Mouse (Mus musculus): ENCODE measurements around the gene Mypop.

The Mypop gene

DNA sequence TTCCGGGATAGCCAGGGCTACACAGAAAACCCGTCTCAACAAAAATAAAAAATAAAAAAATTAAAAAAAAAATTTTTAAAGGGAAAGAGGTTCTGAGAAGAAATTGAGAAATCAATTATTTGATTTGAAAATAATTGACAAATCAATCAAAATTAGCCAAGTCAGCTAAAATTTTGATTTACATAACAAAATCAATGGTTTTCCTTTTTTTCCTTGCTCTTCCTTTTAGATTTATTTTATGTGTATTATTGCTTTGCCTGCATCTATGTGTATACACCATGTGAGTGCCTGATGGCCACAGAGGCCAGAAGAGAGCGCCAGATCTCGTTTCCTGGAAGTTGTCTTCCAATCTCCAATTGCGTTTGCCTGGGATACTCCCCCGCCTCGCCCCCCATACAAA, 26.9 kb downstream of the Mypop start:
- DNase-seq (ENCODE audit: low spot score in 2 of 2), result no peak

DNA sequence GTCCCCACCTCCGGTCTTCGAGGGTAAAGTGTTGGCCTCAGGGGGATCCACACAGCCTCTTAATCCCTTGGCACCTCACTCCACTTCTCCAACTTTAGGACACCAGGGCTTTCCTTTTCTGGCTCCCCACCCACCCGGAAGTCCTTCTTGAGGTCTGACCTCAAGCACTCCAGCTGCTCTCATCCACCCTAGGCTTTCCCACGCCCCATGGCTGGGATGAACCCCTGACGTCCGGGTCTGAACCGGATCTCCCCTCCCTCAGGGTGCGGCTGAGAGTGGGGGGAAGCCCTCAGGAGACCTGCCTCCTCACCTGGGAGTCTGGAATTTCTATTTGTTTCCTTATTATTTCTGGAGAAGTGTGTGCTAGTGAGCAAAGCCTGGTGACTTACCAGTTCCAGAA, 30.0 kb downstream of the Mypop start:
- DNase-seq (ENCODE audit: low spot score in 2 of 2), result no peak

DNA sequence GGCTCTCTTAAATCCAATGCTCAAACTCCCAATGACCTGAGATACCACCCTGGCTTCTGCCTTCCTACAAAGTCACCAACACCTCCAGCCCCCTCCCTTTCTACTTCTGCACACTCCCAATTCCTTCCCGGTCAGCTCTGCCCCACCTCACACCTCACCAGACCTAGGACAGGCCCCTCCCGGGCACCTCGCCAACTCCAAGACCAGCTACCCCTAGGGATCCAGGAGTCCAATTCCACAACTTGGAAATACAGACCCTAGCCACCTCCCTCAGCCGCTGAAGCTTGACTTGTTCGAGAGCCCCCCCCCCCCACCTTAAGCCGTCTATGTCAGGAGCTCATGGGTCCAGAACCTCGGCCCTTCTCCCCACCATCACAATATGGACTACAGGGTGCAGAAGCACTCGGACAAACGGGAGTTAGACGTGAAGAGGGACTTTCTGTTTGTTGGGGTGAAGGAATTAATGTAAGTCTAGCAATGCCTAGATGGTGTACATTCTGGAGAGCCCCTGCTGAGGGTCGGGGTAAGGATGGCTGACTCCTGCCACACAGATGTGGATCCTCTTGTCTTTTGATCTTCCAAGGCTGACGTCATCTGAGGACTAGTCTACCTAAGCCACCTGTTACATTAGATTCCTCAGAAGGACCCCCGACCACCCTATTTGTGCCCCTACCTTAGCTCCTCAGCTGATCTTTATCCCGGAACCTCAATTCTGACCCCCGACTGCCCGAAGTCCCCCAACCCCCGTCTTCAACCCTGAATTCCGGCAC, 31.3 kb downstream of the Mypop start:
- DNase-seq (ENCODE audit: low spot score in 2 of 2), result no peak

DNA sequence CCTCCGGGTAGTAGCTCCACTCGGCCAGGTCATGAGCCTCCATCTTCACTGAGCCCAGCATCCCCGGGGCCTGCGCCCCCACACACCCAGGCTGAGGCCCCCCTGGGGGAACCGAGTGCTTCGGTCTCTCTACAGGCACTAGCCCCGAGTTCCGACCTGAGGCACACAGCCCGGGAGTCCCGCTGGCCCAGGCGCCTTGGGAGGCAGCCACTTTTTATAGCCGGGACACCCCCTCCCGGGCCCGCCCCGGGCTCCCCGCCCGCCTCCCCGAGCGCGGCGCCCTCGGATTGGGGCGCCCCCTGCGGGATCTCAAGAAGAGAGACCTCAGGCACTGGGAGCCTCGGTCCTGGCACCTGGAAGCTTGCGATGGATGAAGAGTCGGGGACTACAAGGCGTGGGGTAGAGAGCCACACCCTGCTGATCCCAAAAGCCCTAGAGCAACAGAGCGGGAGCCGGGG, 32.3 kb downstream of the Mypop start, which contains the start of gene Foxa3:
Foxa3 (minus strand) TSS at position 182 of the 458 bp plus-strand sequence.
- DNase-seq (ENCODE audit: low spot score in 2 of 2), result peak; percentile 40 to 52

DNA sequence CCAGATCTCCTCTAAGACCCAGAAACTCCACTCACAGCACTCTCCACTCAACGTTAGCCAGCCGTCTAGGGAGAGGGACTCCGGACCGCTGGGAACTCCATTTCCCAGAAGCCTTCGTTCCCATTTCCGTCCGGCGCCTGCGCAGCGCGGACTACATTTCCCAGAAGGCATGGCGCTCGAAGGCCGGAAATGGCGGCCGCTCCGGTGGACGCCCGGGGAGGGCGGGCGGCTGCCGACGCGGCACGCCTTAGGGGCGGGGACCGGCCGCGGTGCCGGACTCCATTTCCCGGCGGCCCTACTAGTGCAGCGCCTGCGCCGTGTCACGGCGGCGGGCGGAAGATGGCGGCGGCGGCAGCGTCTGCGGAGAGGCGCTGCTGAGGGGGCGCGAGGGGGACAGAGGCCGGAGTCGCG, 33.1 kb downstream of the Mypop start, which contains the start of gene Sympk:
Sympk (plus strand) TSS at position 282 of the 411 bp plus-strand sequence.
- DNase-seq (ENCODE audit: low spot score in 2 of 2), result peak; percentile 94 to 95

DNA sequence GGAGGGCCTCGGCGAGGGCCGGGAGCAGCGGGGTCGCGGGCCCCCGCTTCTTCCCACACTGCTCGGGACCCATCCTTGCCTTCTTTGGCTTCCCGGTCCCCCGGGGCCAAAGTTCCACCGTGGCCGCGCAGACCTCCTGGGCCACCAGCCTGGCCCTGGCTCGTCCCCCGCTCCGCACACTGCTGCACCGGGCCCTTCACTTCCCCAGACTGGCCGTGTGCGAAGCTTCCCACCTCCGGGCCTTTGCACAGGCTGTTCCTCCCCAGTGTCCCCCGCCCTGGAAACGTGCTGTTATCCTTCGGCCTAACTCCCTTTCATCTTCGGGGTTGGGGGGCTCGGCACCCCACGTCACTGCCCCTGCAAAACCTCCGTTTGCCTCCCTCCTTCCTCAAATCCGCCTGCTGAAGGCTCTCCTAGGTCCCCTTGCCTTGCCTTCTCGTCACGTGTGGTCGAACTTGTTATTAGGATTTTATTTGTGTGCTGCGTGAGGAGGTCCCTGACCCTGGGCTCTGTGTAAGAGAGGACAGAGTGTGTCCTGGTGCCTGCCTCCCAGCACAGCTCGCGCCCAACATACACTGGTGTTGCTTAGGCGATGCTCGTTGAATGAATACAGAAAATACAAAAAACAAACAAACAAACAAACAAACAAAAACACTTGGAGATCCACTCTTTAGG, 33.7 kb downstream of the Mypop start:
- peak in 1 of 2 experiments; percentile 62 for DNase-seq (ENCODE audit: low spot score in 2 of 2)

DNA sequence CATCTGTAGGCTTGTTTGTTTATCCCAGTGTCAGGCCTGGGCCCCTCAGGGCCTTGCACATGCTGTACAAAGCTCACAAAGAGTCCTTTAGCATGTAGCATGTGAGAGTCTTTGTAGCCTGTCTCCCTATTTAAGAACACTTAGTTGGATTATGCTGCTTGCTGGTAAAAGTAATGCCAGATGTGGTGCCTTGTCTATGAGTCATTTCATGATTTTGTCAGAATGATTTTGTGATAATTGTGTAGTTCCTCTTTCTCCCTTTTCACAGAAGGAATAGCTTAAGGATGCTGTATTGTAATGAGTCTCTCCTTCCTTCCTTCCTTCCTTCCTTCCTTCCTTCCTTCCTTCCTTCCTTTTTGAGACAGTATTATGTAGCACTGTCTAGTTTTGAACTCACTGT, 37.0 kb downstream of the Mypop start:
- DNase-seq (ENCODE audit: low spot score in 2 of 2), result no peak

DNA sequence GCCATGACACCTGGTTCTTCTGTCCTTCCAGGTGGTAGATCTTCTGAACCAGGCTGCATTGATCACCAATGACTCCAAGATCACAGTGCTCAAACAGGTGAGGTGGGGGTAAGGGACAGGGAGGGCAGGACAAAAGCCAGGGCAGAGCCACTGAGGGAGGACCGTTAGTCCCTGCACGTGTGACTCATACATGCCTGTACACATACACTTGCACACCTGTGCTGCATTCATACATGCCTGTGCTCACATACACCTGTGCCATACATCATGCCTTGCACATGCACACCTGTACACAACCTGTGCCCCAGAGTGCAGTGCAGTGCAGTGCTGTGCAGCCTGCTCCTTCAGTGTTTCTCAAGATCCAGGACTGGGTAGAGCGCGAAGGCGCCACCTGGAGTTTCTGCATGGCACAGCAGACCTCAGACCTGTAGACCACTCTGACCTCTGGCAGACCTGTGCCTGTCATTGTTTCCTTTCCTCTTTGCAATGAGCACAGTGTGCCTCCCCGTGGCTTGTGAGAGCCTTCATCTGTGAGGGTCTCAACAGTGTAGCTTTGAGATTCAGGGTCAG, 38.1 kb downstream of the Mypop start:
- DNase-seq (ENCODE audit: low spot score in 2 of 2), result peak; percentile 33 to 66

DNA sequence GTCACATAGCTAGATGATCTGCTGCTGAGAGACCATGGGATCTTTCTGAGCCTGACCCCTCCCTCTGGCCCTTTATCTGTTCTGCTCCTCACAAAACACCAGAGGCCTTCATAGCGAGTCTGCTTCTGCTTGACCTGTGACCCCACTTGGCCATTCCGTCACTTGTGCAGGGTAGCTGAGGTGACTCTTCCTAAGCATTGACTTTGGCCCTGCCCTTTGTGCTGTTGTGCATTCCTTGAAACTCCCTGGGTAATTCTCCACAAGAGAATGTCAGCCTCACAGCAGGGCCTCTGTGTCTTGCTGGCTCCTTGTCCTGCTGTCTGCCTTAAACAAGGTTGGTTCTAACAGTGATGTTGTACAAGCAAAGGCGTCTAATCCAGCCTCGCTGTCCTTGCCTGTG, 40.6 kb downstream of the Mypop start:
- DNase-seq (ENCODE audit: low spot score in 2 of 2), result no peak

DNA sequence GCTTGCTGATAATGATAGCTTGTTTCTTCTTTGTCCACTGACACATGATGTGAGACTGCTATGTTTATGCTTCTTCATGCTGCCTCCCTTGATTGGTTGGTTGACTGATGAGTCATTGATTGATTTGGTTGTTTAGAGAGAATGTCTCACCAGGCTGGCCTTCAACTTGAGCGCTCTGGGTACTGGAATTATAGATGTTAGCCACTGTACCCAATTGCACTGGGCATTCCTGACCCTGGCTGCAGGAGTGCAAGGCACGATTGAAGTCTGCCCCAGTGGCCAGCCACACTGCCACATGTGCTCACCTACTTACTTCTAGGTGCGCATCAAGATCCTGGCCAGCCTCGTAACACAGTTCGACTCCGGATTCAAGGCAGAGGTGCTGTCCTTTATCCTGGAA, 53.6 kb downstream of the Mypop start:
- DNase-seq (ENCODE audit: low spot score in 2 of 2), result no peak

DNA sequence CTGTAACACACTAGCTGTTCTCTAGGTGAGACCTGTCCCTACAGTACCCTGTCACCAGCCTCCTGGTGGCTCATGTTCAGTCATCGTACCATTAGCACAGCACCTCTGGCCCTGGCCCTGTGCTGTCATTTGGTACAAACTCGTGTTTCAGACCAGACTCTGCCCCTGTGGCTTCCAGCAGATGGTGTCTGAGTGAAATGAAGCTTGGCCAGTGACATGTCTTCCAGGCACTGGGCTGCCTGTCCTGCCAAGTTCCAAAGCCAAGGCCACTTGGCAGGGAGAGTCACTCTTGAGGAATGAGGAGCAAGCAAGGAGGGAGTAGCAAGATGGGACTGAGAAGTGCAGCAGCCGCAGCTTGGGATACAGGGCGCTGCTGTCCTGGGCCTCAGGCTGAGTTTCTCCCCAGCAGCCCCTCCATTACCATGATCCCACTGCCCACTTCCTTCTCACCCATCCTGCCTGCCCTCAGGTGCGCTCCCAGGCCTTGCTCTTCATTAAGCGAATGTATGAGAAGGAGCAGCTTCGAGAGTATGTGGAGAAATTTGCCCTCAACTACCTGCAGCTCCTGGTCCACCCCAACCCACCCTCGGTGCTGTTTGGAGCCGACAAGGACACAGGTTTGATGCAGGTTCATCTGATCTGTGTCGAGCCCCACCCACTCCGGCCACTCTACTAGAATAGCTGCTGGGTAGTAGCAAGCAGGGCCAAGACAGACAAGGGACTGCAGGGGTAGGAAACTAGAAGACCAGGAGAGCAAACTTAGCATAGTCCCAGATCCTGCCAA, 55.4 kb downstream of the Mypop start:
- DNase-seq (ENCODE audit: low spot score in 2 of 2), result no peak

DNA sequence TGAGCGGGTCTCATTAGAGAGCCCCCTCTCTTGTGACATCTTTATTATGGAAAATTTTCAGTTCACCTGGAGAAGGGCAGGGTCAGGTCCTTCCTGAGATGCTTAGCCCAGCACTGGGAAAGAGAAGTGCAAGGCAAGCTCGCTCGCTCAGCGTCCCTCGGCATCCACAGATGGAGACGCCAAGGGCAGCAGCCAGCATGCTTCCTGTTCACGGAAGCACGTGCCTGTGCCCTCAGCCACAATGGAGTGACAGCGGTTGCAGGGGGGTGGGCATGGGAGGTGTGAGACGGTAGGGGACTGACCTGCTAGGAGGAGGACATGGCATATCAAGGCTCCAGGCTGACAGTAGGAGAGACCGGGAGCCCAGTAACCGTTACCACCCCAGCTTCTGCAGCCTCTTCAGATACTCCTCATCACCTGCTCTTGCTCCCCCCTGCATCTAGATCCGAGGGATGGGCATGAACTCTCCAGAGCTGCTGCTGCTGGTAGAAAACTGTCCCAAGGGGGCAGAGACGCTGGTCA, 57.0 kb downstream of the Mypop start:
- DNase-seq (ENCODE audit: low spot score in 2 of 2), result no peak

DNA sequence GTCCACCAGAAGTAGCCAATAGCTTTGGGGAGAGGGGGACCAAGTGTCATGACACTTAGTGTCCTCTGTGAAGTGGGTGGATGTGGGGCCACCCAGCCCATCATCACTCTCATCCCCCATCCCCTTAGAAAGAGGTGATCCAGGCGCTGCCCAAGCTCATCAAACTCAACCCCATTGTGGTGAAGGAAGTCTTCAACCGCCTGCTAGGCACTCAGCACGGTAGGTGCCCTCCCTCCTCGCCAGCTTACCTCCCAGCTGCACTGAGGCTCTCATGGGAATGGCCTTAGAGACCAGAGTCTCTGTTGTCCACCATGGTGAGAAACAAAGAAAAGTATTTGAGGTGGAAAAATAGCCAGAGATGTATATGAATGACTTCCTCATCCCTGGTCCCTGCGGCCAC, 58.2 kb downstream of the Mypop start:
- DNase-seq (ENCODE audit: low spot score in 2 of 2), result no peak

DNA sequence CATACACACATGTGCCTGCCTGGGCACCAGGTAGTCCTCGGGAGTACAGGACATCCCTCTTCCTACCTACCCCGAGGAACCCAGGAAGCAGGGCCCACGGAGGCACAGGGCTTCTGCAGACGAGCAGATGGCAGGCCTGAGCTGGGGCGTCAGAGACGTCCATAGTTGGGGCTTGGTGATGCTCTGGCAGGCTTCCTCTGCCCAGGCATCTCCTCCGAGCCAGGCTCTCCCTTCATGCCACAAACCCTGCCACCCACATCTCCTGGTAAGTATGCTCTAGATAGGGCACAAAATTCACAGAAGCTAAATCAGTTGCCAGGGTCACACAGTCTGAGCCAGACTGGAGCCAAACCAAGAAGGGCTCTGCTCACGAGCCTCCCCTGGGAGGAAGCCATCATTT, 59.1 kb downstream of the Mypop start:
- DNase-seq (ENCODE audit: low spot score in 2 of 2), result no peak

DNA sequence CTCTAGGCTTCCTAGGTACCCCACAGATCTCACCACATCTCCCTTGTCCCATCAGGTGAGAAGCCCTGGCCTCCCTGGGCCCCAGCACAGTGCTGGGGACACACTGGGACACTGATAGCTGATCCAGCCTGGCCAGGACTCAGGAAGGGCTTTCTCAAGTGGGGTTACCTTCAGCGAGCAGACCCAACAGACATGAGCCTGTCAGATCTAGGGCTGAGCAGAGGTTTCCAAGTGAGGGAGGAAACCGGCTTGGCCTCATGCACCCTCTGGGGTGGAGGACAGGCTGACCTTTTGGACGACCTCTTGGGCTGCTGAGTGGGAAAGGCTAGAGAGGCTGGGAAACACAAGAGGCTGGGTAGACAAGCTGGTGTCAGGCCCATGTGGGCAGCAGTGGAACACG, 60.1 kb downstream of the Mypop start:
- DNase-seq (ENCODE audit: low spot score in 2 of 2), result no peak

Data from thymus, postnatal 10 days (tissue).